Mouse (Mus musculus): ENCODE measurements at regions not wholly inside any gene's neighbourhood (a gene's known extent, or its start where the extent isn't known, plus 50 kb on each side); places are given as distances from the start of the nearest gene placed in this dataset.

DNA sequence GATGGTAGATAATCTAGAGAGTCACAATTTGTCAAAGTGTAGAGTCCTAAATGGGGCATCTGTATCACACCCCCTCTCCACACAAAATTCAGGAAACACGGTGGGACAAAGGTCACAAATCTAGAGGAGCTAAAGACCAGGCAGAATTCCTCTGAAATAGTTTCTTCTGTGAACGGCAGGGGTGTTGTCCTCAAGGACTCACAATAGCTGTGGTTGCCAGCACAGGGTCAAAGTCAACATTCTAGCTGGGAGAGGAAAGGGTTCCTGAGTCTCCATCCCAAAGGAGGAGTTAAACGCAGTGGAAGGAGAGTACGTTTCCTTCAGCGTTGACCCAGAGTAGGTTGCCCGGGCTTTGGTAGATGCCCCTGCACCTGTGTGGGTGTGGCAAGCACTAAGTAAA is 225.5 kb upstream of the Prickle1 start:
- TF ChIP-seq CTCF (IDR thresholded peaks at IDR 0.05; ENCODE audit: borderline replicate concordance, extremely low read depth, insufficient read depth, insufficient read length), result no peak
- no peak for TF ChIP-seq POLR2A (IDR thresholded peaks at IDR 0.05; ENCODE audit: borderline replicate concordance, extremely low read depth, insufficient read depth, insufficient read length, poor library complexity, severe bottlenecking)
